Mouse (Mus musculus): ENCODE results near the gene Prok1. TPM values are rescaled to one million over a fixed set of nuclear protein-coding genes. Genes with fewer than 3 reads are reported as not detected.

Gene Prok1
- total and polyA plus RNA-seq, 3 experiments, result 0.04 to 0.11 TPM; not detected in 1

- TF ChIP-seq GATA2 (IDR thresholded peaks at IDR 0.05; ENCODE audit: borderline replicate concordance, low read depth, low read length) (no peak), GATA1 (IDR thresholded peaks at IDR 0.05; ENCODE audit: borderline replicate concordance, low read length) (no peak), POLR2AphosphoS5 (IDR thresholded peaks at IDR 0.05; ENCODE audit: insufficient replicate concordance, low read depth, low read length) (no peak), CTCF (IDR thresholded peaks at IDR 0.05; ENCODE audit: low read depth, low read length) (no peak), TAL1 (conservative IDR thresholded peaks at IDR 0.05; ENCODE audit: low read depth, low read length) (no peak)
Measured at GRCm38 (mm10) chr3:107275351-107275750, 35.8 kb upstream of the Prok1 start.

GRCm38 (mm10) chr3:107273820-107274219 lies 34.3 kb upstream of the Prok1 start:
- Histone ChIP-seq H3K9me3 (replicated peaks) (no peaks in the 10 kb centered on the region), H3K4me1 (ENCODE audit: insufficient read depth, low read depth, low read length) (peaks cover 18% of the 10 kb centered on the region), H3K36me3 (replicated peaks) (no peaks in the 10 kb centered on the region), H3K4me3 (ENCODE audit: low read depth, low read length) (no peak overlapping the region), H3K27me3 (ENCODE audit: insufficient read depth, low read length) (peaks cover 14% of the 10 kb centered on the region)
- TF ChIP-seq GATA2 (IDR thresholded peaks at IDR 0.05; ENCODE audit: borderline replicate concordance, low read depth, low read length) (no peak), CTCF (IDR thresholded peaks at IDR 0.05; ENCODE audit: low read depth, low read length) (peak; percentile 66), POLR2AphosphoS5 (IDR thresholded peaks at IDR 0.05; ENCODE audit: insufficient replicate concordance, low read depth, low read length) (no peak)
- DNase-seq (ENCODE audit: low spot score) (peak; percentile 27), ATAC-seq (ENCODE audit: extremely low read depth, insufficient number of reproducible peaks, low FRiP score, poor library complexity, severe bottlenecking) (peak; percentile 67)

More at GRCm38 (mm10) chr3:107275351-107275750, 35.8 kb upstream of the Prok1 start:
- peaks cover 3% of the 10 kb centered on the region for H3K36me3 ChIP-seq (replicated peaks)
- no peak overlapping the region for H3K4me3 ChIP-seq (ENCODE audit: low read depth, low read length)
- no peaks in the 10 kb centered on the region for H3K9me3 ChIP-seq (replicated peaks)
- H3K4me1 ChIP-seq (ENCODE audit: insufficient read depth, low read depth, low read length), result peaks cover 22% of the 10 kb centered on the region
- DNase-seq (ENCODE audit: low spot score) (no peak), ATAC-seq (ENCODE audit: extremely low read depth, insufficient number of reproducible peaks, low FRiP score, poor library complexity, severe bottlenecking) (no peak)
- H3K27me3 ChIP-seq (ENCODE audit: insufficient read depth, low read length), result peaks cover 4% of the 10 kb centered on the region; the same call in 1 of the 2 replicates

- peaks cover 10% of the 10 kb centered on the region for H3K4me1 ChIP-seq (ENCODE audit: insufficient read depth, low read depth, low read length)
- DNase-seq (ENCODE audit: low spot score), result no peak
- no peak for ATAC-seq (ENCODE audit: extremely low read depth, insufficient number of reproducible peaks, low FRiP score, poor library complexity, severe bottlenecking)
- H3K9me3 ChIP-seq (replicated peaks), result no peaks in the 10 kb centered on the region
- peaks cover 23% of the 10 kb centered on the region for H3K27me3 ChIP-seq (ENCODE audit: insufficient read depth, low read length)
- TF ChIP-seq POLR2AphosphoS5 (IDR thresholded peaks at IDR 0.05; ENCODE audit: insufficient replicate concordance, low read depth, low read length) (no peak), TAL1 (conservative IDR thresholded peaks at IDR 0.05; ENCODE audit: low read depth, low read length) (no peak), CTCF (IDR thresholded peaks at IDR 0.05; ENCODE audit: low read depth, low read length) (no peak), GATA2 (IDR thresholded peaks at IDR 0.05; ENCODE audit: borderline replicate concordance, low read depth, low read length) (no peak), GATA1 (IDR thresholded peaks at IDR 0.05; ENCODE audit: borderline replicate concordance, low read length) (no peak)
- no peaks in the 10 kb centered on the region for H3K36me3 ChIP-seq (replicated peaks)
- H3K4me3 ChIP-seq (ENCODE audit: low read depth, low read length), result no peak overlapping the region; the same call in 1 of the 2 replicates
Measured at GRCm38 (mm10) chr3:107272433-107272832, 32.9 kb upstream of the Prok1 start.

- DNase-seq (ENCODE audit: low spot score) (no peak), ATAC-seq (ENCODE audit: extremely low read depth, insufficient number of reproducible peaks, low FRiP score, poor library complexity, severe bottlenecking) (no peak)
- Histone ChIP-seq H3K27me3 (ENCODE audit: insufficient read depth, low read length) (peaks cover 36% of the 10 kb centered on the region), H3K9me3 (replicated peaks) (no peaks in the 10 kb centered on the region), H3K4me3 (ENCODE audit: low read depth, low read length) (no peak overlapping the region), H3K36me3 (replicated peaks) (no peaks in the 10 kb centered on the region), H3K4me1 (ENCODE audit: insufficient read depth, low read depth, low read length) (no peaks in the 10 kb centered on the region)
- no peak for TF ChIP-seq TAL1 (conservative IDR thresholded peaks at IDR 0.05; ENCODE audit: low read depth, low read length)
- TF ChIP-seq GATA1 (IDR thresholded peaks at IDR 0.05; ENCODE audit: borderline replicate concordance, low read length), result no peak
- no peak for TF ChIP-seq POLR2AphosphoS5 (IDR thresholded peaks at IDR 0.05; ENCODE audit: insufficient replicate concordance, low read depth, low read length)
- no peak for TF ChIP-seq GATA2 (IDR thresholded peaks at IDR 0.05; ENCODE audit: borderline replicate concordance, low read depth, low read length)
- TF ChIP-seq CTCF (IDR thresholded peaks at IDR 0.05; ENCODE audit: low read depth, low read length), result no peak
Measured at GRCm38 (mm10) chr3:107266814-107267345, 27.4 kb upstream of the Prok1 start.

GRCm38 (mm10) chr3:107261851-107262165 lies 22.3 kb upstream of the Prok1 start:
- no peak for ATAC-seq (ENCODE audit: extremely low read depth, insufficient number of reproducible peaks, low FRiP score, poor library complexity, severe bottlenecking)

GRCm38 (mm10) chr3:107260956-107261850 lies 21.7 kb upstream of the Prok1 start:
- no peak for ATAC-seq (ENCODE audit: extremely low read depth, insufficient number of reproducible peaks, low FRiP score, poor library complexity, severe bottlenecking)
- H3K36me3 ChIP-seq (replicated peaks), result no peaks in the 10 kb centered on the region

More at GRCm38 (mm10) chr3:107261851-107262165, 22.3 kb upstream of the Prok1 start:
- Histone ChIP-seq H3K4me3 (ENCODE audit: low read depth, low read length) (no peak overlapping the region), H3K27me3 (ENCODE audit: insufficient read depth, low read length) (peaks cover 28% of the 10 kb centered on the region), H3K9me3 (replicated peaks) (no peaks in the 10 kb centered on the region), H3K4me1 (ENCODE audit: insufficient read depth, low read depth, low read length) (no peaks in the 10 kb centered on the region), H3K36me3 (replicated peaks) (no peaks in the 10 kb centered on the region)
- DNase-seq (ENCODE audit: low spot score), result no peak
- TF ChIP-seq CTCF (IDR thresholded peaks at IDR 0.05; ENCODE audit: low read depth, low read length) (no peak), GATA1 (IDR thresholded peaks at IDR 0.05; ENCODE audit: borderline replicate concordance, low read length) (no peak), GATA2 (IDR thresholded peaks at IDR 0.05; ENCODE audit: borderline replicate concordance, low read depth, low read length) (no peak), POLR2AphosphoS5 (IDR thresholded peaks at IDR 0.05; ENCODE audit: insufficient replicate concordance, low read depth, low read length) (no peak), TAL1 (conservative IDR thresholded peaks at IDR 0.05; ENCODE audit: low read depth, low read length) (no peak)

More at GRCm38 (mm10) chr3:107260956-107261850, 21.7 kb upstream of the Prok1 start:
- no peaks in the 10 kb centered on the region for H3K4me1 ChIP-seq (ENCODE audit: insufficient read depth, low read depth, low read length)
- TF ChIP-seq GATA1 (IDR thresholded peaks at IDR 0.05; ENCODE audit: borderline replicate concordance, low read length) (no peak), POLR2AphosphoS5 (IDR thresholded peaks at IDR 0.05; ENCODE audit: insufficient replicate concordance, low read depth, low read length) (no peak), TAL1 (conservative IDR thresholded peaks at IDR 0.05; ENCODE audit: low read depth, low read length) (no peak)
- no peak overlapping the region for H3K4me3 ChIP-seq (ENCODE audit: low read depth, low read length)
- H3K27me3 ChIP-seq (ENCODE audit: insufficient read depth, low read length), result peaks cover 26% of the 10 kb centered on the region
- no peaks in the 10 kb centered on the region for H3K9me3 ChIP-seq (replicated peaks)
- DNase-seq (ENCODE audit: low spot score), result no peak

All from G1E (cell line).